Mouse (Mus musculus) limb, embryonic 11.5 days (tissue): ENCODE results near the gene Srebf1. TPM values are rescaled to one million over a fixed set of nuclear protein-coding genes. Genes with fewer than 3 reads are reported as not detected.
A peak's percentile ranks its signal among the peaks of the same experiment; 100 is the strongest.

Source experiments
- ATAC-seq: fragments of 200-750 bp; cut with Nextera tagmentation; 2 replicates; pipeline ENCODE4 v1.8.0; 2017; ENCODE audit warnings: low read depth; ENCODE audit not compliant: insufficient number of reproducible peaks, low FRiP score, low TSS enrichment
- DNase-seq: peaks from one replicate; pipeline ENCODE4 v3.0.0-alpha.2; 2015; ENCODE audit warnings: low spot score
- H3K27ac ChIP-seq: fragments of 300-500 bp; sonication (generic); replicated peaks from 2 replicates; pipeline ENCODE4 v1.5.1; 2014; ENCODE audit warnings: low read depth, mild to moderate bottlenecking, low read length
- H3K27me3 ChIP-seq: fragments of 300-500 bp; sonication (generic); 2 replicates; pipeline ENCODE4 v1.6.1; 2014; ENCODE audit warnings: mild to moderate bottlenecking, low read length, mixed read lengths; ENCODE audit not compliant: control insufficient read depth, insufficient read depth
- H3K36me3 ChIP-seq: fragments of 300-500 bp; sonication (generic); 2 replicates; pipeline ENCODE4 v1.6.1; 2014; ENCODE audit warnings: mild to moderate bottlenecking, low read length, moderate library complexity, mixed read lengths; ENCODE audit not compliant: control insufficient read depth, insufficient read depth
- H3K4me1 ChIP-seq: fragments of 300-500 bp; sonication (generic); 2 replicates; pipeline ENCODE4 v1.6.1; 2014; ENCODE audit warnings: low read length, mixed read lengths; ENCODE audit not compliant: control insufficient read depth, insufficient read depth
- H3K4me2 ChIP-seq: fragments of 300-500 bp; sonication (generic); 2 replicates; pipeline ENCODE4 v1.6.1; 2014; ENCODE audit warnings: low read depth, mild to moderate bottlenecking, moderate library complexity; ENCODE audit not compliant: severe bottlenecking
- H3K4me3 ChIP-seq: fragments of 300-500 bp; sonication (generic); 2 replicates; pipeline ENCODE4 v1.5.1; 2014; ENCODE audit warnings: low read depth, low read length
- H3K9ac ChIP-seq: fragments of 300-500 bp; sonication (generic); 2 replicates; pipeline ENCODE4 v1.6.1; 2014; ENCODE audit warnings: mild to moderate bottlenecking, low read length
- H3K9me3 ChIP-seq: fragments of 300-500 bp; sonication (generic); 2 replicates; pipeline ENCODE4 v1.6.1; 2016; ENCODE audit warnings: low read length; ENCODE audit not compliant: control insufficient read depth
- WGBS: fragments of 180-500 bp; shearing (Covaris S2); extraction: QIAGEN DNeasy Blood & Tissue Kit; methylation state at CpG from one replicate; pipeline ENCODE4 v1.1.7; 2014; 5-methylcytosine and 5-hydroxymethylcytosine counted together
- polyA plus RNA-seq: library from polyadenylated mRNA; unstranded; fragments of >200 nt; fragmentation: Nextera tagmentation; extraction: Ambion mirVana; gene quantifications from 2 replicates; pipeline ENCODE4 v1.2.1, GENCODE M21; 2014

Srebf1 gene
- polyA plus RNA-seq, 1 experiment from 2014 or later: 53.2 TPM

DNA sequence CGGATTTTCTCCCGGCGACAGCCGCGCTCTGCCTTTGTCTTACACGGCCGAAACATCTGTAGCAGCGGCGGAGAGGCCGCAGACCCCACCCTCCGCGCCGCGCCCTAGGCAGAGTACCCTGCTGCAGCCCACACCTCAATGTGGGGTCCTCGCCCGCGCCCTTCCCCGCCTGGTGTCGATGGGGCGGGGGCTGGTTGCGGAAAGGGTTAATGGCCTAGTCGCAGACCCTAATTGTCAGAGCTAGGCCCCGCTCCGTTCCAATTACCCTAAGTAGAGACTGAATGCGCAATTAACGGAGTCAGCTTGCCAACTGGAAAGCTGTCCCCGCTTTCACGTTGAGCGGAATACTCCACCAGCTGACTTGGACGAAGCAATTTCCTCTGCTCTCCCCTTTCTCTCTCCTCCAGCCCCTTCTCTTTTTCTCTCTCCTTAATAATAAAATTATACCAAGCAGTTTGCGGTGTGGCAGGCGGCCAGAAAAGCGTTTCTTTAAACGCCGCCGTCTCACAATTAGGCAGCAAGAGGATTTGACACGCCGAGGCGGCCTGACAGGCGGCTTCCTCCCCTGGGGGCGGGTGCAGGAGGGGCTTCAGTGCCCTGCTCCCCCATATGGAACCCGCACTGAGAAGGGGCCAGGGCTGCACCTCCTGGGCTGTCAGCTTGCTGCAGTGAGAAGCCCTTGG is 45.3 kb downstream of the Srebf1 start:
- under 1% methylated on average over 42 of the region's 42 CpGs for WGBS
- Histone ChIP-seq H3K27me3 (no peaks in the 10 kb centered on the region), H3K36me3 (no peaks in the 10 kb centered on the region), H3K4me1 (peaks cover 46% of the 10 kb centered on the region), H3K27ac (peak overlapping the region; percentile 78), H3K4me3 (peak overlapping the region; percentile 61), H3K4me2 (peak overlapping the region; percentile 100), H3K9ac (peak overlapping the region; percentile 70), H3K9me3 (no peaks in the 10 kb centered on the region)
- ATAC-seq: peak; percentile 28
- DNase-seq: peak; percentile 60

DNA sequence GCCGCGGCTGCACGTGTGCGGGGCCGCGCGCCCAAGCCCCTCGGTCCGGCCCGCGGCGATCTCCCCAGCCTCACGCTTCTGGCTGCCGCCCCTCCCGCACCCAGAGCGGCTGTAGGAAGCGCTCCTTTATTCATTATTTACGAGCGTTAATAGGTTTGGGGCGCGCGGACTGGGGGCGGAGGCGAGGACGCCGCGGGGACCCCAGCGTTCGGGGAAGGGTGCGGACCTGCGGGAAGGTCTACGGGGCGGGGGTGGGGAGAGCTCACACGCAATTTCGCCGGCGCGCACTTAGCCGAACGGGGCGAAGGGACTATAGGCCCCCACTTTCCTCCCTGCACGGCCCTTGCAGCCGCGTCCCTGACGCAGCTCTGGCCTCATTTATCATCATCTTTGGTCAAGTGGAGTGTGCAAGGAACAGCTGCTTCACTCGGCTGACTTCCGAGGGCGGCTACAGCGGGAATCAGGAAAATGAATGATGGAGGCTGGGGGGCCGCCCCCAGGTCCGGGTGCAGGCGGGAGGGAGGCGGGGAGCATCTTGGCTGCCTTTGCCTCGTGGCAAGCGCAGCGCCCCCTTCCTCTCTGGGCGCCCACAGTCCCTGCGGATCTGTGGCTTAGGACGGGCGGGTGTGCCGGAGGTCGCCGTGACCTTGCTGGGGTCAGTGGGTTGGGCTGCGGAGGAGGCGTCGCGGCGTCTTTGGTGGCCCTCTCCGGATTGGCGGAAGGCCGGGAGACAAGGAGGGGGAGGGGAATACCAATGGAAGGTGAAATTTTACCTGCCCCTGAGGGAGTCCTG is 46.0 kb downstream of the Srebf1 start:
- DNase-seq (peak; percentile 87), ATAC-seq (peak; percentile 70)
- H3K27ac ChIP-seq: peak overlapping the region; percentile 78
- H3K9ac ChIP-seq: peak overlapping the region; percentile 70
- H3K36me3 ChIP-seq: no peaks in the 10 kb centered on the region
- under 1% methylated on average over 71 of the region's 71 CpGs for WGBS
- H3K27me3 ChIP-seq: no peaks in the 10 kb centered on the region
- H3K4me3 ChIP-seq: peak overlapping the region; percentile 61
- H3K4me2 ChIP-seq: peak overlapping the region; percentile 100
- H3K9me3 ChIP-seq: no peaks in the 10 kb centered on the region
- peaks cover 40% of the 10 kb centered on the region for H3K4me1 ChIP-seq

- peak overlapping the region; percentile 61 for H3K4me3 ChIP-seq
- H3K27ac ChIP-seq: peak overlapping the region; percentile 78
- ATAC-seq (peak; percentile 42), DNase-seq (peak; percentile 69)
- peak overlapping the region; percentile 100 for H3K4me2 ChIP-seq
- H3K4me1 ChIP-seq: peaks cover 40% of the 10 kb centered on the region
- H3K9me3 ChIP-seq: no peaks in the 10 kb centered on the region
- no peaks in the 10 kb centered on the region for H3K36me3 ChIP-seq
- no peaks in the 10 kb centered on the region for H3K27me3 ChIP-seq
- H3K9ac ChIP-seq: peak overlapping the region; percentile 70
- under 1% methylated on average over 61 of the region's 66 CpGs for whole genome bisulfite sequencing
Observed at GRCm38 (mm10) chr11:60175371-60176181, 46.8 kb downstream of the Srebf1 start.

GRCm38 (mm10) chr11:60173606-60174184 is 48.7 kb downstream of the Srebf1 start:
- no peak overlapping the region for H3K9ac ChIP-seq
- no peaks in the 10 kb centered on the region for H3K27me3 ChIP-seq
- WGBS: 61% methylated on average over 10 of the region's 10 CpGs
- DNase-seq (no peak), ATAC-seq (no peak)
- no peak overlapping the region for H3K4me3 ChIP-seq
- no peaks in the 10 kb centered on the region for H3K9me3 ChIP-seq
- no peak overlapping the region for H3K4me2 ChIP-seq
- H3K27ac ChIP-seq: peak overlapping the region; percentile 33; the same call in 1 of the 2 replicates
- peaks cover 42% of the 10 kb centered on the region for H3K4me1 ChIP-seq
- H3K36me3 ChIP-seq: peaks cover 2% of the 10 kb centered on the region; the same call in 1 of the 2 replicates

GRCm38 (mm10) chr11:60172074-60172473 is 50.3 kb downstream of the Srebf1 start:
- 87% methylated on average over 3 of the region's 3 CpGs for WGBS

DNA sequence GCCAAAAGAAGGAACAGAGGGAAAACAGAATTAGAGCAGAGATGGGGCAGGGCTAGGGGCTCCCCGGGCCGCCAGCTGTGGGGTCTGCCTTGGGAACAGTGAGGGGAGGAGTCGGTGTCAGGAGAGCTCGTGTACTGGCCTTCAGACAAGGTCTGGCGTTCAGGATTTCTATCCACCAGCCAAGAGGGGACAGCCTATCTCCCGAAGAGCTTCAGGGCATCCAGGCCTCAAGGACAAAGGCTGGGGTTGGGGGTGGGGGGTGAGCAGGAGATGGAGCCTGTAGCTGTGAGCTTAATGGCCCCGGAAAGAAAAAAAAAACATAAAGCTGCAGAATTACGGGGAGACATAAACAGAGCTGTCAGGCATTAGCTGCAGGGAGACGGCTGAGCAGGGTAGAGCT is 53.6 kb downstream of the Srebf1 start:
- Histone ChIP-seq H3K9ac (no peak overlapping the region; the same call in 1 of the 2 replicates), H3K27me3 (no peaks in the 10 kb centered on the region), H3K4me3 (no peak overlapping the region), H3K4me1 (peaks cover 29% of the 10 kb centered on the region), H3K36me3 (peaks cover 4% of the 10 kb centered on the region; the same call in 1 of the 2 replicates), H3K4me2 (no peak overlapping the region), H3K27ac (no peak overlapping the region), H3K9me3 (no peaks in the 10 kb centered on the region)
- 37% methylated on average over 9 of the region's 9 CpGs for WGBS
- no peak for ATAC-seq
- DNase-seq: no peak

More at GRCm38 (mm10) chr11:60172074-60172473, 50.3 kb downstream of the Srebf1 start:
- no peak for ATAC-seq
- Histone ChIP-seq H3K27me3 (no peaks in the 10 kb centered on the region), H3K9me3 (no peaks in the 10 kb centered on the region), H3K4me2 (no peak overlapping the region), H3K27ac (no peak overlapping the region), H3K4me1 (peaks cover 42% of the 10 kb centered on the region), H3K36me3 (peaks cover 2% of the 10 kb centered on the region; the same call in 1 of the 2 replicates), H3K9ac (no peak overlapping the region), H3K4me3 (no peak overlapping the region)
- no peak for DNase-seq

DNA sequence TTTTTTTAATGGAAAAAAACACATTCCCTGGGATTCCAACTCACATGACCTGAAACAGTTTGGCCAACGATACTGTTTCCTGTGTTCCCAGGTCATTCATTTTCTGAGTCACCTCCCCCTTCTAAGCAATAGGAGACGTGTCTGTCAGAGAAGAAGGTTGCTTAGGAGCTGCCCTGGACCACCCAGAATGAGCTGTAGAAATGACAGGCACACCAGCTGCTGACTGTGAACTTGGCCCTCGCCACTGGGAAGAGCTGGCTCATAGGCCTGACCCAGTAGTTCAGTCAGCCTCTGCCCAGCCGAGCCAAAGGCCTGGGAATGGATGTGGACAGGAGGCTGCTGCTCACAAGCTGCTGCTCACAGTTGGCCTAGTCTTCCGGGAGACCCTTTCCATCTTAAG is 57.3 kb downstream of the Srebf1 start:
- ATAC-seq (no peak), DNase-seq (no peak)
- Histone ChIP-seq H3K27me3 (no peaks in the 10 kb centered on the region), H3K36me3 (peaks cover 6% of the 10 kb centered on the region), H3K27ac (no peak overlapping the region), H3K4me1 (peaks cover 25% of the 10 kb centered on the region), H3K4me3 (no peak overlapping the region), H3K4me2 (no peak overlapping the region), H3K9ac (no peak overlapping the region), H3K9me3 (no peaks in the 10 kb centered on the region)
- 48% methylated on average over 5 of the region's 5 CpGs for WGBS

DNA sequence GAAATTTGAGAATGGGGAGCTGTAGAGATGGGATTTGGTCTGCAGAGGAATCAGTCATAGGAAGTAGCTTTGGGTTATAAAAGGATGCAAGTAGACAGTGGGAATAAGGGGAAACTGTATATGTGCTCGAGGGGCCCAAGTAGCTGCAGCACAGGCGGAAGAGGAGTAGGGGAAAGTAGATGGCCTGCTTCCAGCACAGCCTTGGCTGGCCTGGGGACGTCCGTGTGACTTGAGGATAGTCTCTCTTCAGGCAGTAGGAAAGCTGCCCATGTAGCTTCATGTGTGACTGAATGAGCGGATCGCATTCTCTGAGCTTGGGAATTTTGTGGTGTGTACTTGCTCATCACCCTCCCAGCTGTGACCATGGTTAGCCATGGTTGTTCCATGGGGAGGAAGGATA is 57.9 kb downstream of the Srebf1 start:
- peaks cover 25% of the 10 kb centered on the region for H3K4me1 ChIP-seq
- no peak overlapping the region for H3K27ac ChIP-seq
- H3K9ac ChIP-seq: no peak overlapping the region
- 88% methylated on average over 6 of the region's 6 CpGs for WGBS
- DNase-seq (no peak), ATAC-seq (no peak)
- no peaks in the 10 kb centered on the region for H3K9me3 ChIP-seq
- no peak overlapping the region for H3K4me2 ChIP-seq
- H3K36me3 ChIP-seq: peaks cover 6% of the 10 kb centered on the region
- H3K27me3 ChIP-seq: no peaks in the 10 kb centered on the region
- no peak overlapping the region for H3K4me3 ChIP-seq
